Mouse (Mus musculus): ENCODE data around the gene Glce.

DNA sequence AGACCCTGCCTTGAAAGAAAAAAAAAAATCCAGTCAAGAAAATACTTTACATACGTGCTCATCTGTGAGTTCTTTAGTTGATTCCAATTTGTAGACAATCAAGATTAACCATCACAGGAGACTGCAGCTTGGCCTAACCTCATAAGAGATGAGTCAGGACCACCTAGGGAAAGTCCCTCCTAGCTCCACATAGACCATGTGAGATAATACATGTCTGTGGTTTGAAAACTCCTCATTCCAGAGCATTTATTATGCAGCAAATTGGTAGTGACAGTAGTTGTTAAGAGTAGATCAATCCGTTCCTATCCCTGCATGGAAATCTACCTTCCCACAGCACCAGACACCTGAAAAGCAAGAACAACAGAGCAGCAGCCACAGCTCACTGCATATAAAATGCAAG, 5.6 kb upstream of the Glce start:
- TF ChIP-seq POLR2A (IDR thresholded peaks at IDR 0.05; ENCODE audit: borderline replicate concordance, insufficient read depth, low read length) (no peak), CTCF (IDR thresholded peaks at IDR 0.05; ENCODE audit: borderline replicate concordance, insufficient read depth, low read depth, low read length) (no peak)

All from cerebellum, adult 2 months (tissue).